Mouse (Mus musculus) testis, adult 2 months (tissue): ENCODE data around the gene Btbd11. TPM values are rescaled to one million over a fixed set of nuclear protein-coding genes. Genes with fewer than 3 reads are reported as not detected.

ENCODE experiments used
- H3K27ac ChIP-seq: fragments of 200-500 bp; 2 replicates; pipeline ENCODE4 v1.5.1; 2012; ENCODE audit warnings: low read depth, low read length; ENCODE audit not compliant: control insufficient read depth, insufficient read depth
- H3K27me3 ChIP-seq: fragments of 200-500 bp; 2 replicates; pipeline ENCODE4 v1.6.1; 2012; ENCODE audit warnings: mild to moderate bottlenecking, low read length, moderate library complexity; ENCODE audit not compliant: control insufficient read depth, insufficient read depth
- H3K36me3 ChIP-seq: fragments of 200-500 bp; 2 replicates; pipeline ENCODE4 v1.6.1; 2012; ENCODE audit warnings: mild to moderate bottlenecking, low read length; ENCODE audit not compliant: control insufficient read depth, insufficient read depth
- H3K4me1 ChIP-seq: fragments of 200-500 bp; 2 replicates; pipeline ENCODE4 v1.6.1; 2012; ENCODE audit warnings: low read length; ENCODE audit not compliant: control insufficient read depth, insufficient read depth
- H3K4me3 ChIP-seq: fragments of 200-500 bp; 2 replicates; pipeline ENCODE4 v1.5.1; 2012; ENCODE audit warnings: low read depth, mild to moderate bottlenecking, low read length, moderate library complexity, mixed read lengths; ENCODE audit not compliant: control insufficient read depth
- CTCF ChIP-seq: fragments of 200-500 bp; IDR thresholded peaks from 2 replicates; pipeline ENCODE4 v1.5.1; 2012; ENCODE audit warnings: low read depth, mild to moderate bottlenecking, inconsistent platforms, low read length, moderate library complexity; ENCODE audit not compliant: control insufficient read depth, insufficient read depth, insufficient replicate concordance
- POLR2A ChIP-seq: fragments of 200-500 bp; IDR thresholded peaks from 2 replicates; pipeline ENCODE4 v1.6.1; 2012; ENCODE audit warnings: low read depth, mild to moderate bottlenecking, inconsistent platforms, low read length, moderate library complexity; ENCODE audit not compliant: control insufficient read depth
- polyA plus RNA-seq: library from polyadenylated mRNA; depleted of rRNA; stranded (reverse); fragments of >200 nt; gene quantifications from 2 replicates; pipeline ENCODE4 v1.2.3, GENCODE M21; 2012

Btbd11 gene
- polyA plus RNA-seq, 1 experiment = 0.25 TPM

- no peak overlapping the region for H3K4me3 ChIP-seq
- H3K4me1 ChIP-seq = no peaks in the 10 kb centered on the region
- no peaks in the 10 kb centered on the region for H3K27me3 ChIP-seq
- H3K27ac ChIP-seq = no peak overlapping the region
- no peaks in the 10 kb centered on the region for H3K36me3 ChIP-seq
- TF ChIP-seq CTCF (no peak), POLR2A (no peak)
Measured at GRCm38 (mm10) chr10:85496981-85497380, 110.4 kb downstream of the Btbd11 start.

GRCm38 (mm10) chr10:85497931-85498330 is 111.3 kb downstream of the Btbd11 start:
- no peak overlapping the region for H3K27ac ChIP-seq
- H3K4me3 ChIP-seq = no peak overlapping the region
- no peaks in the 10 kb centered on the region for H3K27me3 ChIP-seq
- H3K4me1 ChIP-seq = no peaks in the 10 kb centered on the region
- no peaks in the 10 kb centered on the region for H3K36me3 ChIP-seq
- no peak for TF ChIP-seq POLR2A
- no peak for TF ChIP-seq CTCF

- Histone ChIP-seq H3K27ac (no peak overlapping the region), H3K4me3 (no peak overlapping the region), H3K27me3 (no peaks in the 10 kb centered on the region), H3K4me1 (no peaks in the 10 kb centered on the region), H3K36me3 (no peaks in the 10 kb centered on the region)
- TF ChIP-seq POLR2A (no peak), CTCF (no peak)
Measured at GRCm38 (mm10) chr10:85500573-85501155, 114.0 kb downstream of the Btbd11 start.

- no peaks in the 10 kb centered on the region for H3K4me1 ChIP-seq
- H3K36me3 ChIP-seq = no peaks in the 10 kb centered on the region
- no peak overlapping the region for H3K4me3 ChIP-seq
- no peak overlapping the region for H3K27ac ChIP-seq
- no peak for TF ChIP-seq CTCF
- H3K27me3 ChIP-seq = no peaks in the 10 kb centered on the region
Measured at GRCm38 (mm10) chr10:85501966-85502566, 115.5 kb downstream of the Btbd11 start.

GRCm38 (mm10) chr10:85502656-85503055 is 116.0 kb downstream of the Btbd11 start:
- no peaks in the 10 kb centered on the region for H3K36me3 ChIP-seq
- TF ChIP-seq CTCF = no peak
- TF ChIP-seq POLR2A = no peak
- peaks cover 2% of the 10 kb centered on the region; the same call in 1 of the 2 replicates for H3K4me1 ChIP-seq

GRCm38 (mm10) chr10:85503453-85503852 is 116.8 kb downstream of the Btbd11 start:
- no peak overlapping the region for H3K4me3 ChIP-seq
- peaks cover 7% of the 10 kb centered on the region for H3K4me1 ChIP-seq
- no peaks in the 10 kb centered on the region for H3K27me3 ChIP-seq
- TF ChIP-seq POLR2A (no peak), CTCF (no peak)
- no peak overlapping the region for H3K27ac ChIP-seq
- H3K36me3 ChIP-seq = no peaks in the 10 kb centered on the region

More at GRCm38 (mm10) chr10:85502656-85503055, 116.0 kb downstream of the Btbd11 start:
- Histone ChIP-seq H3K27me3 (no peaks in the 10 kb centered on the region), H3K27ac (no peak overlapping the region), H3K4me3 (no peak overlapping the region)

- TF ChIP-seq CTCF = no peak
- H3K36me3 ChIP-seq = no peaks in the 10 kb centered on the region
- no peaks in the 10 kb centered on the region for H3K27me3 ChIP-seq
- H3K4me1 ChIP-seq = peaks cover 14% of the 10 kb centered on the region
- no peak overlapping the region for H3K27ac ChIP-seq
- no peak overlapping the region for H3K4me3 ChIP-seq
Measured at GRCm38 (mm10) chr10:85507270-85508050, 120.8 kb downstream of the Btbd11 start.
